Mouse (Mus musculus): ENCODE results near the gene Rtraf. TPM values are rescaled to one million over a fixed set of nuclear protein-coding genes. Genes with fewer than 3 reads are reported as not detected.

The Rtraf gene
- total and polyA plus RNA-seq, 3 experiments = 115 to 216 (median 163) TPM

DNA sequence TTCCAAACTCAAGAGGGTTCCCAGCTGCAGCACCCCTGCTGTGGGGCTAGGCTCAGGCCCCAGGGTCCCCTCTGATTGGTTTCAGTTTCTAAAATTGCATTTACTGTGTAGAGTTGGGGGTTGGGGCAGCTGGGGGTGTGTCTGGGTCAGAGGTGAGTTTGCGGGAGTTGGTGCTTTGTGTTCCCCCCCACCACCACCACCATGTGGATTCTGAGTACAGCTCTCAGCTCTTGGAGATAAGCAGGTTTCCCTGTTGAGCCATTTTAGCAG is 57.3 kb downstream of the Rtraf start:
- Histone ChIP-seq H3K36me3 (replicated peaks in 1 of 2; ENCODE audit: control insufficient read depth in 1 of 2, insufficient read depth in 1 of 2, low read length in 1 of 2) (no peaks in the 10 kb centered on the region), H3K9me3 (replicated peaks; ENCODE audit: low read length) (no peaks in the 10 kb centered on the region), H3K27me3 (replicated peaks) (no peaks in the 10 kb centered on the region), H3K27ac (ENCODE audit: insufficient read depth, low read depth) (no peak overlapping the region), H3K4me3 (replicated peaks in 1 of 3; ENCODE audit: low read depth in 2 of 3, low read length in 2 of 3, poor library complexity in 1 of 3) (no peak overlapping the region), H3K4me1 (ENCODE audit: control insufficient read depth in 1 of 2, insufficient read depth in 2 of 2) (peaks cover 5 to 26% of the 10 kb centered on the region in 2 experiments; a peak in 3 of 4 replicates), H3K9ac (ENCODE audit: insufficient read depth, low read depth) (no peak overlapping the region), H3K79me2 (replicated peaks; ENCODE audit: control insufficient read depth, extremely low read depth, insufficient read depth, poor library complexity, severe bottlenecking) (no peaks in the 10 kb centered on the region), H3K4me2 (ENCODE audit: insufficient read depth, low read depth, poor library complexity, severe bottlenecking) (no peak overlapping the region)
- in situ Hi-C loops (cut with MboI; ENCODE audit: low pct_ligation_motif_present, low pct_unique_long_range_greater_than_20kb, low sequenced_read_pairs) (no loop called here), dilution Hi-C loops (cut with MboI; ENCODE audit: extremely low pct_ligation_motif_present, extremely low pct_unique_long_range_greater_than_20kb, low sequenced_read_pairs) (no loop called here)
- DNase-seq (ENCODE audit: extremely low read depth) = no peak
- TF ChIP-seq MXI1 (IDR thresholded peaks at IDR 0.05; ENCODE audit: low read depth, low read length) (no peak), TCF12 (IDR thresholded peaks at IDR 0.05; ENCODE audit: low read depth, low read length) (no peak), ZKSCAN1 (IDR thresholded peaks at IDR 0.05; ENCODE audit: borderline replicate concordance, low read depth, low read length) (no peak), POLR2AphosphoS2 (IDR thresholded peaks at IDR 0.05; ENCODE audit: low read depth, low read length) (no peak), ZMIZ1 (IDR thresholded peaks at IDR 0.05; ENCODE audit: low read depth, low read length) (no peak)

DNA sequence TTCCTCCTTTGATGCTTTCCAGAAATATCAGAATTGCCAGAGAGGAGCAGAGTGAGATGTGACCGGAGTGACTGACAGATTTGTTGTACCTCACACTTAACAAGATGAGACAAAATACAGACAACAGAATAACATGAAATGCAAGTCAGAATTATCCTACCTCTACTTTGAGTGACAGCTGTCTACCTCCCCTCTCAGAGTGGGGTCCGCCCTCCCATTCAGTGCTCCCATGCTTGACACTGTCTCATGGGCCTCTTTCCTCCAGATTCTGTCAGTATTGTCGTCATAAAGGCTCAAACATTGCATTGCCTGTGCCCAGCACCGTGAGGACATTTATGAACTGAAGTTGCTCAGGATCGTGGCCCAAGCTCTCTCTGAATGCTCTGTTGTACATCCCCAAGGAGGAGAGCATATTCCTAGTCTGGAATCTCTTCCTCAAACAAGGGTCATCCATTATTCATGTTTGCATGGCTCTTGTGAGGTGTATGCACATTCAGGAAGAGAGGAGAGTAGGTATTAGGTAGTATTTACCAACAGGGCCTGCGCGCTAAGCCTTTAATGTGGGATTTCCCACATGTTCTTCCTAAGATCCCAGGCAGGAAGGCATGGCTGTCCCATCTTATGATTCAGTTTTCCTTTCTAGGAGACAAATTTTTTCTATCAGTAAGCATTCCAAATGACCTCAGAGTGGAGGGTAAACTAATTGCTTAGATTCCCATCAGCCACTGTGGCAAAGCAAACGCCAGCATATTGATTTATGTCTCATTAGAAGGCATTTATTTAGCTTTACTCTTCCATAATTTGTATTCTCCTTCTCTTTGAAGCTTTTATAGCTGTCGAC is 57.9 kb downstream of the Rtraf start:
- Histone ChIP-seq H3K27ac (ENCODE audit: insufficient read depth, low read depth) (no peak overlapping the region), H3K4me2 (ENCODE audit: insufficient read depth, low read depth, poor library complexity, severe bottlenecking) (no peak overlapping the region), H3K9ac (ENCODE audit: insufficient read depth, low read depth) (no peak overlapping the region), H3K27me3 (replicated peaks) (no peaks in the 10 kb centered on the region), H3K4me3 (replicated peaks in 1 of 3; ENCODE audit: low read depth in 2 of 3, low read length in 2 of 3, poor library complexity in 1 of 3) (no peak overlapping the region), H3K36me3 (replicated peaks in 1 of 2; ENCODE audit: control insufficient read depth in 1 of 2, insufficient read depth in 1 of 2, low read length in 1 of 2) (no peaks in the 10 kb centered on the region), H3K4me1 (ENCODE audit: control insufficient read depth in 1 of 2, insufficient read depth in 2 of 2) (peaks cover 5 to 21% of the 10 kb centered on the region in 2 experiments; a peak in 3 of 4 replicates), H3K9me3 (replicated peaks; ENCODE audit: low read length) (no peaks in the 10 kb centered on the region), H3K79me2 (replicated peaks; ENCODE audit: control insufficient read depth, extremely low read depth, insufficient read depth, poor library complexity, severe bottlenecking) (no peaks in the 10 kb centered on the region)
- dilution Hi-C loops (cut with MboI; ENCODE audit: extremely low pct_ligation_motif_present, extremely low pct_unique_long_range_greater_than_20kb, low sequenced_read_pairs) = no loop called here
- in situ Hi-C loops (cut with MboI; ENCODE audit: low pct_ligation_motif_present, low pct_unique_long_range_greater_than_20kb, low sequenced_read_pairs) = no loop called here
- no peak for DNase-seq (ENCODE audit: extremely low read depth)
- no peak for TF ChIP-seq JUN (IDR thresholded peaks at IDR 0.05; ENCODE audit: insufficient read depth, low read depth, low read length)
- no peak for TF ChIP-seq MYC (IDR thresholded peaks at IDR 0.05; ENCODE audit: low read depth, low read length)
- no peak for TF ChIP-seq NRF1 (IDR thresholded peaks at IDR 0.05; ENCODE audit: low read depth, low read length)
- no peak for TF ChIP-seq IRF4 (IDR thresholded peaks at IDR 0.05; ENCODE audit: low read depth, low read length)
- no peak for TF ChIP-seq E2F4 (IDR thresholded peaks at IDR 0.05; ENCODE audit: insufficient replicate concordance, low read depth, low read length)
- TF ChIP-seq ZC3H11A (IDR thresholded peaks at IDR 0.05; ENCODE audit: low read depth, low read length) = no peak
- TF ChIP-seq MAX (IDR thresholded peaks at IDR 0.05; ENCODE audit: low read length) = no peak
- TF ChIP-seq POLR2AphosphoS2 (IDR thresholded peaks at IDR 0.05; ENCODE audit: low read depth, low read length) = no peak
- TF ChIP-seq MXI1 (IDR thresholded peaks at IDR 0.05; ENCODE audit: low read depth, low read length) = no peak
- TF ChIP-seq JUND (conservative IDR thresholded peaks at IDR 0.05; ENCODE audit: low read depth, low read length) = no peak
- TF ChIP-seq MEF2A (IDR thresholded peaks at IDR 0.05; ENCODE audit: borderline replicate concordance, low read depth, low read length) = no peak
- no peak for TF ChIP-seq USF2 (conservative IDR thresholded peaks at IDR 0.05; ENCODE audit: low read depth, low read length)
- TF ChIP-seq MAFK (IDR thresholded peaks at IDR 0.05; ENCODE audit: insufficient replicate concordance, low read length) = no peak
- TF ChIP-seq EP300 (IDR thresholded peaks at IDR 0.05; ENCODE audit: low read length) = no peak

Data from CH12.LX (cell line).